In the genomic region with DNA sequence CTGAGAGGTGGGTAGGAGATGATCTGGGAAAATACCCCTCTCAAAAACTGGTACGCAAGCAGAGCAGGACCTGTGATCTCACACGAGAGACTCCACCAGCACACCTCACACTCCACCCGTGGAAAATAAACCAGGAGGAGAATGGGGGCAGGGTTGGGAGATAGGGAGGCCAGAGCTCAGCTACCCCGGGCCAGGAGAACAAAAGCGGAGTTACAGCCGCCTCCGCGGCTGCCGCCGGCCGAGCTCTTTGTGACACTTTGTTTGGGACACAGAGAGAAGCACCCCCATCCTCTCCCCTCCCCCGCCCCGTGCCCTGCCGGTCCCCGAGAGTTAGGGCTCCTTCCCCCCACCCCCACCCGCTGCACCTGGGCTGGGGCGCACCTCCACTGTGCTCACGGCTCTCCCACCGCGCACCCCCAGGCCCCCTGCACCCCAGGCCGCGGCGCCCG, we compare ENCODE assay signal across 7 mouse cellular contexts. TPM values are rescaled to one million over a fixed set of nuclear protein-coding genes. Genes with fewer than 3 reads are reported as not detected.
DNase-seq lines count a peak whose midpoint lies in the region; ATAC-seq and TF ChIP-seq lines count a peak whose summit lies in the region.

No protein-coding gene starts in this region.

- no peaks in the 10 kb centered on the region for H3K9me3 ChIP-seq in E14TG2a.4 (ENCODE audit: low read length)
- H3K9me3 ChIP-seq in hindbrain, embryonic 11.5 days (ENCODE audit: control insufficient read depth, low read length): no peaks in the 10 kb centered on the region
- H3K9me3 ChIP-seq in lung, embryonic 14.5 days (ENCODE audit: low read depth, low read length): no peaks in the 10 kb centered on the region
- H3K9me3 ChIP-seq in stomach, embryonic 14.5 days (ENCODE audit: control insufficient read depth, low read depth, low read length): no peaks in the 10 kb centered on the region

- peaks cover 81% of the 10 kb centered on the region for H3K4me1 ChIP-seq in E14TG2a.4 (replicated peaks; ENCODE audit: low read depth, low read length)
- peaks cover 31% of the 10 kb centered on the region for H3K4me1 ChIP-seq in hindbrain, embryonic 11.5 days (replicated peaks; ENCODE audit: control insufficient read depth, insufficient read depth, low read length)
- peaks cover 23% of the 10 kb centered on the region for H3K4me1 ChIP-seq in lung, embryonic 14.5 days (ENCODE audit: insufficient read depth)
- peaks cover 34% of the 10 kb centered on the region for H3K4me1 ChIP-seq in stomach, embryonic 14.5 days (ENCODE audit: control insufficient read depth, insufficient read depth, low read length)

- peak overlapping the region; percentile 71 for H3K4me2 ChIP-seq in hindbrain, embryonic 11.5 days (replicated peaks; ENCODE audit: low read depth, low read length)
- peak overlapping the region; percentile 69 for H3K4me2 ChIP-seq in lung, embryonic 14.5 days
- peak overlapping the region; percentile 69 for H3K4me2 ChIP-seq in stomach, embryonic 14.5 days (replicated peaks; ENCODE audit: low read depth, low read length)

- 3% methylated on average over 12 of the region's 24 CpGs for WGBS in hindbrain, embryonic 11.5 days
- 4% methylated on average over 14 of the region's 24 CpGs for WGBS in lung, embryonic 14.5 days
- WGBS in stomach, embryonic 14.5 days: 1% methylated on average over 23 of the region's 24 CpGs

- peak overlapping the region; percentile 98 for H3K9ac ChIP-seq in hindbrain, embryonic 11.5 days (ENCODE audit: low read depth, low read length)
- H3K9ac ChIP-seq in lung, embryonic 14.5 days: peak overlapping the region; percentile 80
- peak overlapping the region; percentile 83 for H3K9ac ChIP-seq in stomach, embryonic 14.5 days (replicated peaks; ENCODE audit: low read depth, low read length)

- H3K4me3 ChIP-seq in E14TG2a.4 (replicated peaks; ENCODE audit: low read length): peak overlapping the region; percentile 75
- H3K4me3 ChIP-seq in hindbrain, embryonic 11.5 days (ENCODE audit: low read depth, low read length): peak overlapping the region; percentile 84
- H3K4me3 ChIP-seq in lung, embryonic 14.5 days (ENCODE audit: low read depth, low read length): peak overlapping the region; percentile 61
- peak overlapping the region; percentile 57 for H3K4me3 ChIP-seq in stomach, embryonic 14.5 days (ENCODE audit: low read depth, low read length)

- no peak for TF ChIP-seq CTCF in E14TG2a.4 (conservative IDR thresholded peaks at IDR 0.05; ENCODE audit: low read length)
- no peak for TF ChIP-seq CTCF in lung, embryonic 14.5 days (IDR thresholded peaks at IDR 0.05; ENCODE audit: low read depth)

- H3K27ac ChIP-seq in hindbrain, embryonic 11.5 days (ENCODE audit: low read depth, low read length): peak overlapping the region; percentile 100
- peak overlapping the region; percentile 93 for H3K27ac ChIP-seq in lung, embryonic 14.5 days (ENCODE audit: low read depth)
- H3K27ac ChIP-seq in stomach, embryonic 14.5 days (ENCODE audit: low read length): peak overlapping the region; percentile 96

- H3K36me3 ChIP-seq in E14TG2a.4 (ENCODE audit: insufficient read depth, low read length): peaks cover 50% of the 10 kb centered on the region
- H3K36me3 ChIP-seq in hindbrain, embryonic 11.5 days (ENCODE audit: control insufficient read depth, insufficient read depth, low read length): no peaks in the 10 kb centered on the region
- peaks cover 13% of the 10 kb centered on the region; the same call in 1 of the 2 replicates for H3K36me3 ChIP-seq in lung, embryonic 14.5 days (ENCODE audit: insufficient read depth)
- H3K36me3 ChIP-seq in stomach, embryonic 14.5 days (ENCODE audit: control insufficient read depth, insufficient read depth, low read length): peaks cover 8% of the 10 kb centered on the region; the same call in 1 of the 2 replicates

- ATAC-seq in hindbrain, embryonic 11.5 days (ENCODE audit: low FRiP score): peak; percentile 2; the same call in 1 of the 2 replicates
- ATAC-seq in lung, embryonic 14.5 days (ENCODE audit: insufficient read depth): peak; percentile 21; the same call in 1 of the 2 replicates
- no peak for ATAC-seq in stomach, embryonic 14.5 days (ENCODE audit: insufficient number of reproducible peaks, insufficient read depth, low FRiP score, low read depth)

- DNase-seq in NIH3T3 (ENCODE audit: low read depth): peak; percentile 12
- DNase-seq in embryo, embryonic 9.5 days (ENCODE audit: extremely low spot score): peak; percentile 69
- peak; percentile 74 for DNase-seq in hindbrain, embryonic 11.5 days (ENCODE audit: low spot score)
- peak; percentile 61 for DNase-seq in lung, embryonic 14.5 days
- DNase-seq in layer of hippocampus, adult 9-10 months (ENCODE audit: low spot score): no peak

- H3K27me3 ChIP-seq in E14TG2a.4 (ENCODE audit: insufficient read depth, low read length): no peaks in the 10 kb centered on the region
- no peaks in the 10 kb centered on the region for H3K27me3 ChIP-seq in hindbrain, embryonic 11.5 days (ENCODE audit: control insufficient read depth, insufficient read depth, low read length)
- no peaks in the 10 kb centered on the region for H3K27me3 ChIP-seq in lung, embryonic 14.5 days (ENCODE audit: insufficient read depth, low read length)
- no peaks in the 10 kb centered on the region for H3K27me3 ChIP-seq in stomach, embryonic 14.5 days (ENCODE audit: control insufficient read depth, insufficient read depth, low read length)

RNA-seq across cellular contexts. Expression of a gene that starts 1.7 kb away (rescaled TPM):
- polyA plus RNA-seq in hindbrain, embryonic 11.5 days (2014; fragmentation: Nextera tagmentation; extraction: Ambion mirVana): 0.50 and 1.6 TPM in 2 replicates
- 0.35 and 0.74 TPM in 2 replicates for polyA plus RNA-seq in lung, embryonic 14.5 days (2014; fragmentation: Nextera tagmentation; extraction: Ambion mirVana)
- 0.62 and 2.0 TPM in 2 replicates for polyA plus RNA-seq in stomach, embryonic 14.5 days (2014; fragmentation: Nextera tagmentation; extraction: Ambion mirVana)

RNA-seq across cellular contexts. Expression of a gene that starts 6.7 kb away (rescaled TPM):
- 55.3 and 67.1 TPM in 2 replicates for polyA plus RNA-seq in hindbrain, embryonic 11.5 days (2014; fragmentation: Nextera tagmentation; extraction: Ambion mirVana)
- 25.8 and 28.3 TPM in 2 replicates for polyA plus RNA-seq in lung, embryonic 14.5 days (2014; fragmentation: Nextera tagmentation; extraction: Ambion mirVana)
- 30.8 and 32.8 TPM in 2 replicates for polyA plus RNA-seq in stomach, embryonic 14.5 days (2014; fragmentation: Nextera tagmentation; extraction: Ambion mirVana)

RNA-seq across cellular contexts. Expression of a gene that starts 28.5 kb away (rescaled TPM):
- not detected in 2 replicates for polyA plus RNA-seq in hindbrain, embryonic 11.5 days (2014; fragmentation: Nextera tagmentation; extraction: Ambion mirVana)
- polyA plus RNA-seq in lung, embryonic 14.5 days (2014; fragmentation: Nextera tagmentation; extraction: Ambion mirVana): not detected in 2 replicates
- not detected in 2 replicates for polyA plus RNA-seq in stomach, embryonic 14.5 days (2014; fragmentation: Nextera tagmentation; extraction: Ambion mirVana)

RNA-seq across cellular contexts. Expression of a gene that starts 29.3 kb away (rescaled TPM):
- polyA plus RNA-seq in hindbrain, embryonic 11.5 days (2014; fragmentation: Nextera tagmentation; extraction: Ambion mirVana): 58.5 and 58.8 TPM in 2 replicates
- polyA plus RNA-seq in lung, embryonic 14.5 days (2014; fragmentation: Nextera tagmentation; extraction: Ambion mirVana): 96.8 and 108 TPM in 2 replicates
- polyA plus RNA-seq in stomach, embryonic 14.5 days (2014; fragmentation: Nextera tagmentation; extraction: Ambion mirVana): 116 and 118 TPM in 2 replicates
